Mouse (Mus musculus) MEL (cell line): Measurements from ENCODE around the gene Gm49027.

Experiments used
- CTCF ChIP-seq, 3 experiments: IDR thresholded peaks in 2 of 3; conservative IDR thresholded peaks in 1 of 3; 2 replicates each; pipeline ENCODE4 v1.5.1; 2011 to 2012; ENCODE audit warnings: low read length in 3 of 3, low read depth in 2 of 3, mild to moderate bottlenecking in 2 of 3, improper control_type of control experiment in 1 of 3, inconsistent platforms in 1 of 3, mixed read lengths in 1 of 3, moderate library complexity in 1 of 3; ENCODE audit not compliant: control insufficient read depth in 1 of 3, insufficient read depth in 1 of 3, poor library complexity in 1 of 3, severe bottlenecking in 1 of 3
- JUND ChIP-seq: IDR thresholded peaks from 2 replicates; pipeline ENCODE4 v1.6.1; 2011; ENCODE audit warnings: low read depth, mild to moderate bottlenecking, improper control_type of control experiment, low read length
- MEF2A ChIP-seq: IDR thresholded peaks from 2 replicates; pipeline ENCODE4 v1.6.1; 2014; ENCODE audit warnings: low read depth, mild to moderate bottlenecking, inconsistent platforms, low read length, improper control_type of control experiment; ENCODE audit not compliant: poor library complexity, insufficient replicate concordance, severe bottlenecking; ENCODE audit errors: extremely low read depth
- POLR2A ChIP-seq, 2 experiments: IDR thresholded peaks; 2 replicates each; pipeline ENCODE4 v1.6.1; 2011 to 2012; ENCODE audit warnings: low read length in 2 of 2, mild to moderate bottlenecking in 2 of 2, control low read depth in 1 of 2, improper control_type of control experiment in 1 of 2, low read depth in 1 of 2, moderate library complexity in 1 of 2; ENCODE audit not compliant: control insufficient read depth in 1 of 2, insufficient read depth in 1 of 2, poor library complexity in 1 of 2
- POLR2AphosphoS2 ChIP-seq: IDR thresholded peaks from 2 replicates; pipeline ENCODE4 v1.6.1; 2011; ENCODE audit warnings: low read length, improper control_type of control experiment
- RCOR1 ChIP-seq: IDR thresholded peaks from 2 replicates; pipeline ENCODE4 v1.6.1; 2012; ENCODE audit warnings: low read depth, mild to moderate bottlenecking, inconsistent platforms, low read length, improper control_type of control experiment
- SIN3A ChIP-seq: IDR thresholded peaks from 2 replicates; pipeline ENCODE4 v1.6.1; 2012; ENCODE audit warnings: low read length, improper control_type of control experiment, inconsistent platforms
- USF1 ChIP-seq: IDR thresholded peaks from 2 replicates; pipeline ENCODE4 v1.6.1; 2014; ENCODE audit warnings: low read depth, mild to moderate bottlenecking, inconsistent platforms, low read length, improper control_type of control experiment, moderate library complexity

GRCm38 (mm10) chr5:123525916-123526495, 718 bp upstream of the Gm49027 start:
- TF ChIP-seq JUND = no peak
- no peak for TF ChIP-seq POLR2A (IDR thresholded peaks at IDR 0.05; ENCODE audit: control insufficient read depth in 1 of 2, insufficient read depth in 1 of 2, low read depth in 1 of 2, low read length in 2 of 2, poor library complexity in 1 of 2)
- TF ChIP-seq CTCF (IDR thresholded peaks at IDR 0.05 in 2 of 3, conservative IDR thresholded peaks at IDR 0.05 in 1 of 3; ENCODE audit: control insufficient read depth in 1 of 3, insufficient read depth in 1 of 3, low read depth in 2 of 3, low read length in 3 of 3, poor library complexity in 1 of 3, severe bottlenecking in 1 of 3) = no peak
- TF ChIP-seq SIN3A = no peak
- TF ChIP-seq MEF2A = no peak
- TF ChIP-seq POLR2AphosphoS2 = no peak
- TF ChIP-seq USF1 = no peak
- TF ChIP-seq RCOR1 = no peak
